In genomic region chr1:135126443-135127027, GRCm38 (mm10) we compare ENCODE assay signal across 13 mouse cellular contexts. TPM values are rescaled to one million over a fixed set of nuclear protein-coding genes. Genes with fewer than 3 reads are reported as not detected.
DNase-seq lines count a peak whose midpoint lies in the region; ATAC-seq lines count a peak whose summit lies in the region.
"Had no signal": no experiment of that assay in that cellular context is flagged by ENCODE, and none has a peak within 500 bp of the region (broad histone marks: within the 10 kb centered on the region; RNA-seq: fewer than 3 reads in every experiment).

No protein-coding gene starts in this region.

- no peaks in the 10 kb centered on the region for H3K9me3 ChIP-seq in heart, embryonic 15.5 days (replicated peaks)
- no peaks in the 10 kb centered on the region for H3K9me3 ChIP-seq in midbrain, embryonic 16.5 days (replicated peaks; ENCODE audit: control insufficient read depth, low read length, poor library complexity, severe bottlenecking)
- H3K9me3 ChIP-seq in midbrain, embryonic 11.5 days (ENCODE audit: control insufficient read depth, low read length): no peaks in the 10 kb centered on the region
- H3K9me3 ChIP-seq in embryonic facial prominence, embryonic 15.5 days (replicated peaks): no peaks in the 10 kb centered on the region
- H3K9me3 ChIP-seq in neural tube, embryonic 13.5 days: no peaks in the 10 kb centered on the region

- H3K36me3 ChIP-seq in heart, embryonic 15.5 days: no peaks in the 10 kb centered on the region
- no peaks in the 10 kb centered on the region for H3K36me3 ChIP-seq in midbrain, embryonic 16.5 days (ENCODE audit: control insufficient read depth, insufficient read depth, low read length)
- no peaks in the 10 kb centered on the region for H3K36me3 ChIP-seq in midbrain, embryonic 11.5 days (ENCODE audit: control insufficient read depth, insufficient read depth, low read length)
- no peaks in the 10 kb centered on the region for H3K36me3 ChIP-seq in embryonic facial prominence, embryonic 15.5 days
- no peaks in the 10 kb centered on the region for H3K36me3 ChIP-seq in neural tube, embryonic 13.5 days

- WGBS in heart, embryonic 15.5 days: 54% methylated on average over 4 of the region's 4 CpGs
- 70% methylated on average over 4 of the region's 4 CpGs for WGBS in midbrain, embryonic 16.5 days
- 68% methylated on average over 4 of the region's 4 CpGs for WGBS in midbrain, embryonic 11.5 days
- WGBS in embryonic facial prominence, embryonic 15.5 days: 10% methylated on average over 4 of the region's 4 CpGs
- WGBS in neural tube, embryonic 13.5 days: 65% methylated on average over 4 of the region's 4 CpGs

- 0 out of 2 replicates have a peak, but pooled peaks have one; percentile 12 for ATAC-seq in heart, embryonic 15.5 days (replicated peaks; ENCODE audit: insufficient number of reproducible peaks, insufficient read depth, low FRiP score, low read depth)
- ATAC-seq in midbrain, embryonic 16.5 days: no peak
- no peak for ATAC-seq in midbrain, embryonic 11.5 days (ENCODE audit: low FRiP score)
- 0 out of 2 replicates have a peak, but pooled peaks have one; percentile 20 for ATAC-seq in embryonic facial prominence, embryonic 15.5 days (ENCODE audit: insufficient number of reproducible peaks, low FRiP score, low TSS enrichment, low read depth)
- 0 out of 2 replicates have a peak, but pooled peaks have one; percentile 44 for ATAC-seq in neural tube, embryonic 13.5 days (ENCODE audit: low read depth)

- no peak overlapping the region for H3K27ac ChIP-seq in heart, embryonic 15.5 days
- H3K27ac ChIP-seq in midbrain, embryonic 16.5 days (ENCODE audit: low read length): no peak overlapping the region
- no peak overlapping the region for H3K27ac ChIP-seq in midbrain, embryonic 11.5 days (ENCODE audit: low read depth, low read length)
- H3K27ac ChIP-seq in embryonic facial prominence, embryonic 15.5 days (replicated peaks): peak overlapping the region; percentile 86
- H3K27ac ChIP-seq in neural tube, embryonic 13.5 days (replicated peaks): peak overlapping the region; percentile 50
- H3K27ac ChIP-seq: left cerebral cortex, adult 2 months had no signal

- no peak for DNase-seq in heart, adult 9 months (ENCODE audit: low spot score in 2 of 2)
- no peak for DNase-seq in midbrain, embryonic 11.5 days (ENCODE audit: low spot score, missing footprints)
- no peak for DNase-seq in Muller cell, postnatal 12 days (ENCODE audit: inconsistent ontology term)
- no peak for DNase-seq in urinary bladder, adult 2 months (ENCODE audit: low spot score)
- DNase-seq: cerebellum, adult 9-10 months; gastrocnemius, postnatal 25 days; lung, adult 2 months had no signal

- no peak overlapping the region for H3K9ac ChIP-seq in heart, embryonic 15.5 days
- 0 out of 2 replicates have a peak overlapping the region, but pooled peaks have one; percentile 6 for H3K9ac ChIP-seq in midbrain, embryonic 16.5 days (ENCODE audit: low read depth, low read length)
- H3K9ac ChIP-seq in midbrain, embryonic 11.5 days (ENCODE audit: low read length): no peak overlapping the region
- H3K9ac ChIP-seq in embryonic facial prominence, embryonic 15.5 days: peak overlapping the region; percentile 18; the same call in 1 of the 2 replicates
- H3K9ac ChIP-seq in neural tube, embryonic 13.5 days: 0 out of 2 replicates have a peak overlapping the region, but pooled peaks have one; percentile 17

- peaks cover 50% of the 10 kb centered on the region for H3K27me3 ChIP-seq in heart, embryonic 15.5 days
- H3K27me3 ChIP-seq in midbrain, embryonic 16.5 days (ENCODE audit: control insufficient read depth, insufficient read depth, low read depth, low read length): no peaks in the 10 kb centered on the region
- no peaks in the 10 kb centered on the region; the same call in 1 of the 2 replicates for H3K27me3 ChIP-seq in midbrain, embryonic 11.5 days (ENCODE audit: control insufficient read depth, insufficient read depth, low read length)
- peaks cover 7% of the 10 kb centered on the region for H3K27me3 ChIP-seq in embryonic facial prominence, embryonic 15.5 days
- H3K27me3 ChIP-seq in neural tube, embryonic 13.5 days: peaks cover 18% of the 10 kb centered on the region; the same call in 1 of the 2 replicates

- peaks cover 30% of the 10 kb centered on the region for H3K4me1 ChIP-seq in heart, embryonic 15.5 days (replicated peaks)
- H3K4me1 ChIP-seq in midbrain, embryonic 16.5 days (ENCODE audit: control insufficient read depth, insufficient read depth, low read length): no peaks in the 10 kb centered on the region; the same call in 1 of the 2 replicates
- no peaks in the 10 kb centered on the region for H3K4me1 ChIP-seq in midbrain, embryonic 11.5 days (ENCODE audit: control insufficient read depth, insufficient read depth, low read length)
- peaks cover 62% of the 10 kb centered on the region for H3K4me1 ChIP-seq in embryonic facial prominence, embryonic 15.5 days
- H3K4me1 ChIP-seq in neural tube, embryonic 13.5 days (replicated peaks): peaks cover 17% of the 10 kb centered on the region; the same call in 1 of the 2 replicates

- no peak overlapping the region for H3K4me2 ChIP-seq in heart, embryonic 15.5 days
- no peak overlapping the region for H3K4me2 ChIP-seq in midbrain, embryonic 16.5 days (ENCODE audit: low read length)
- H3K4me2 ChIP-seq in midbrain, embryonic 11.5 days: no peak overlapping the region
- peak overlapping the region; percentile 38 for H3K4me2 ChIP-seq in embryonic facial prominence, embryonic 15.5 days (replicated peaks)
- no peak overlapping the region for H3K4me2 ChIP-seq in neural tube, embryonic 13.5 days

- H3K4me3 ChIP-seq in heart, embryonic 15.5 days: no peak overlapping the region
- no peak overlapping the region for H3K4me3 ChIP-seq in midbrain, embryonic 16.5 days (ENCODE audit: low read depth, low read length)
- no peak overlapping the region for H3K4me3 ChIP-seq in midbrain, embryonic 11.5 days (ENCODE audit: low read depth, low read length)
- peak overlapping the region; percentile 9 for H3K4me3 ChIP-seq in embryonic facial prominence, embryonic 15.5 days (replicated peaks)
- no peak overlapping the region for H3K4me3 ChIP-seq in neural tube, embryonic 13.5 days
- H3K4me3 ChIP-seq: erythroblast, embryonic 14.5 days; left cerebral cortex, adult 2 months had no signal

RNA-seq across cellular contexts. Expression of gene Ptpn7, which starts 6.0 kb away (rescaled TPM):
- polyA plus RNA-seq in heart, embryonic 15.5 days (2015; fragmentation: Nextera tagmentation; extraction: Ambion mirVana): 1.8 and 10.2 TPM in 2 replicates
- polyA plus RNA-seq in midbrain, embryonic 16.5 days (2015; fragmentation: Nextera tagmentation; extraction: Ambion mirVana): 0.11 and 0.26 TPM in 2 replicates
- 1.4 and 1.6 TPM in 2 replicates for polyA plus RNA-seq in midbrain, embryonic 11.5 days (2014; fragmentation: Nextera tagmentation; extraction: Ambion mirVana)
- polyA plus RNA-seq in embryonic facial prominence, embryonic 15.5 days (2015; fragmentation: Nextera tagmentation; extraction: Ambion mirVana): 2.6 and 2.8 TPM in 2 replicates
- polyA plus RNA-seq in neural tube, embryonic 13.5 days (2015; fragmentation: Nextera tagmentation; extraction: Ambion mirVana): 0.59 and 1.1 TPM in 2 replicates
- 2.6 and 2.7 TPM in 2 replicates for polyA plus RNA-seq in urinary bladder, adult 2 months (2012; rRNA removed)

RNA-seq across cellular contexts. Expression of gene Arl8a, which starts 20.1 kb away (rescaled TPM):
- 34.0 and 45.6 TPM in 2 replicates for polyA plus RNA-seq in heart, embryonic 15.5 days (2015; fragmentation: Nextera tagmentation; extraction: Ambion mirVana)
- 390 and 409 TPM in 2 replicates for polyA plus RNA-seq in midbrain, embryonic 16.5 days (2015; fragmentation: Nextera tagmentation; extraction: Ambion mirVana)
- polyA plus RNA-seq in midbrain, embryonic 11.5 days (2014; fragmentation: Nextera tagmentation; extraction: Ambion mirVana): 61.3 and 72.2 TPM in 2 replicates
- polyA plus RNA-seq in embryonic facial prominence, embryonic 15.5 days (2015; fragmentation: Nextera tagmentation; extraction: Ambion mirVana): 77.8 and 85.7 TPM in 2 replicates
- 331 and 336 TPM in 2 replicates for polyA plus RNA-seq in neural tube, embryonic 13.5 days (2015; fragmentation: Nextera tagmentation; extraction: Ambion mirVana)
- polyA plus RNA-seq in urinary bladder, adult 2 months (2012; rRNA removed): 115 and 118 TPM in 2 replicates

RNA-seq across cellular contexts. Expression of gene Lgr6, which starts 21.5 kb away (rescaled TPM):
- polyA plus RNA-seq in heart, embryonic 15.5 days (2015; fragmentation: Nextera tagmentation; extraction: Ambion mirVana): 3.4 and 5.9 TPM in 2 replicates
- polyA plus RNA-seq in midbrain, embryonic 16.5 days (2015; fragmentation: Nextera tagmentation; extraction: Ambion mirVana): 1.1 and 1.2 TPM in 2 replicates
- polyA plus RNA-seq in midbrain, embryonic 11.5 days (2014; fragmentation: Nextera tagmentation; extraction: Ambion mirVana): 0.12 and 0.15 TPM in 2 replicates
- 14.2 and 15.1 TPM in 2 replicates for polyA plus RNA-seq in embryonic facial prominence, embryonic 15.5 days (2015; fragmentation: Nextera tagmentation; extraction: Ambion mirVana)
- polyA plus RNA-seq in neural tube, embryonic 13.5 days (2015; fragmentation: Nextera tagmentation; extraction: Ambion mirVana): 1.4 and 2.0 TPM in 2 replicates
- 0.34 and 0.55 TPM in 2 replicates for polyA plus RNA-seq in urinary bladder, adult 2 months (2012; rRNA removed)
- polyA plus RNA-seq: erythroblast, embryonic 14.5 days had no signal

RNA-seq across cellular contexts. Expression of gene Gpr37l1, which starts 40.9 kb away (rescaled TPM):
- 0.06 TPM in 1 of 2 replicates, not detected in the other for polyA plus RNA-seq in heart, embryonic 15.5 days (2015; fragmentation: Nextera tagmentation; extraction: Ambion mirVana)
- polyA plus RNA-seq in midbrain, embryonic 16.5 days (2015; fragmentation: Nextera tagmentation; extraction: Ambion mirVana): 1.1 and 2.7 TPM in 2 replicates
- not detected in 2 replicates for polyA plus RNA-seq in midbrain, embryonic 11.5 days (2014; fragmentation: Nextera tagmentation; extraction: Ambion mirVana)
- 0.16 TPM in 1 of 2 replicates, not detected in the other for polyA plus RNA-seq in embryonic facial prominence, embryonic 15.5 days (2015; fragmentation: Nextera tagmentation; extraction: Ambion mirVana)
- 0.63 and 0.76 TPM in 2 replicates for polyA plus RNA-seq in neural tube, embryonic 13.5 days (2015; fragmentation: Nextera tagmentation; extraction: Ambion mirVana)
- polyA plus RNA-seq in urinary bladder, adult 2 months (2012; rRNA removed): 6.8 and 7.3 TPM in 2 replicates
- polyA plus RNA-seq: erythroblast, embryonic 14.5 days had no signal

Comparison
In these comparisons a context has a peak if more than half of its experiments do, and no peak if none do; other contexts are left out.
1. H3K9ac ChIP-seq: peak in midbrain, embryonic 16.5 days (single experiment), embryonic facial prominence, embryonic 15.5 days (single experiment) and neural tube, embryonic 13.5 days (single experiment); none in heart, embryonic 15.5 days (single experiment) and midbrain, embryonic 11.5 days (single experiment).
2. ATAC-seq: peak in heart, embryonic 15.5 days (single experiment), embryonic facial prominence, embryonic 15.5 days (single experiment) and neural tube, embryonic 13.5 days (single experiment); none in midbrain, embryonic 16.5 days (single experiment) and midbrain, embryonic 11.5 days (single experiment).
3. H3K27ac ChIP-seq: peak in embryonic facial prominence, embryonic 15.5 days (single experiment) and neural tube, embryonic 13.5 days (single experiment); none in heart, embryonic 15.5 days (single experiment), midbrain, embryonic 16.5 days (single experiment) and midbrain, embryonic 11.5 days (single experiment).